Mouse (Mus musculus) forebrain, embryonic 10.5 days (tissue): ENCODE data around the gene Prmt2. TPM values are rescaled to one million over a fixed set of nuclear protein-coding genes. Genes with fewer than 3 reads are reported as not detected.
A peak's percentile ranks its signal among the peaks of the same experiment; 100 is the strongest.

ENCODE experiments used
- DNase-seq: peaks from one replicate; pipeline ENCODE4 v3.0.0-alpha.2; 2017; ENCODE audit warnings: low spot score; ENCODE audit errors: extremely low spot score
- H3K27ac ChIP-seq: fragments of 300-500 bp; sonication (generic); 2 replicates; pipeline ENCODE4 v1.5.1; 2016; ENCODE audit warnings: mild to moderate bottlenecking
- H3K27me3 ChIP-seq: fragments of 300-500 bp; sonication (generic); 2 replicates; pipeline ENCODE4 v1.6.1; 2016; ENCODE audit warnings: mild to moderate bottlenecking; ENCODE audit not compliant: poor library complexity, severe bottlenecking
- H3K36me3 ChIP-seq: fragments of 300-500 bp; sonication (generic); replicated peaks from 2 replicates; pipeline ENCODE4 v1.6.1; 2016; ENCODE audit warnings: mild to moderate bottlenecking, moderate library complexity
- H3K4me1 ChIP-seq: fragments of 300-500 bp; sonication (generic); 2 replicates; pipeline ENCODE4 v1.6.1; 2016
- H3K4me3 ChIP-seq: fragments of 300-500 bp; sonication (generic); 2 replicates; pipeline ENCODE4 v1.5.1; 2016; ENCODE audit warnings: mild to moderate bottlenecking, moderate library complexity
- H3K9me3 ChIP-seq: fragments of 300-500 bp; sonication (generic); 2 replicates; pipeline ENCODE4 v1.6.1; 2016; ENCODE audit warnings: mild to moderate bottlenecking, moderate library complexity
- whole genome bisulfite sequencing: fragments of 180-500 bp; shearing (Covaris S2); methylation state at CpG from one replicate; pipeline ENCODE4 v1.1.7; 2016; 5-methylcytosine and 5-hydroxymethylcytosine counted together
- polyA plus RNA-seq: library from polyadenylated mRNA; unstranded; fragments of >200 nt; fragmentation: Nextera tagmentation; extraction: Ambion mirVana; gene quantifications from 2 replicates; pipeline ENCODE4 v1.2.1, GENCODE M21; 2016

The Prmt2 gene
- polyA plus RNA-seq, 1 experiment from 2014 or later: 63.0 TPM

DNA sequence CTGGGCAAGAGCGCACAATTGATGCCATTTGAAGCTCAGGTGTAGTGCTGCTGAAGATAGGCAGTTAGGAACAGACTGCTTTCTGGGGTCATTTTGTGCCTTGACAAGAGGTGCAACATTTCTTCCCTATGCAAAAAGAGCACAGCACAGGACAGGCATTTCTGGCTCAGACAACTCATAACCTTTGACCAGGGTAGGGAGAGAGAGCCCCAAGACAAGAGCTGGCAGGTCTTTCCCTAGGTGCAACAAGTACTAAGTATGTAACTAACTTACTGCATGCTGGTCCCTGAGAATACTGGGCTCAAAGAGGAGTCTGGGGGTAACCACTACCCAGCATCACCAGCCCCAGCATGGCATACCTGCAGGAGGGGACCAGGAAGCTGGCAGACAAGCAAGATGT lies 15.4 kb upstream of the Prmt2 start:
- Histone ChIP-seq H3K36me3 (no peaks in the 10 kb centered on the region), H3K9me3 (no peaks in the 10 kb centered on the region), H3K27ac (no peak overlapping the region), H3K4me3 (no peak overlapping the region), H3K27me3 (no peaks in the 10 kb centered on the region), H3K4me1 (peaks cover 6% of the 10 kb centered on the region)
- DNase-seq: no peak
- WGBS: 98% methylated on average over 1 of the region's 1 CpGs

DNA sequence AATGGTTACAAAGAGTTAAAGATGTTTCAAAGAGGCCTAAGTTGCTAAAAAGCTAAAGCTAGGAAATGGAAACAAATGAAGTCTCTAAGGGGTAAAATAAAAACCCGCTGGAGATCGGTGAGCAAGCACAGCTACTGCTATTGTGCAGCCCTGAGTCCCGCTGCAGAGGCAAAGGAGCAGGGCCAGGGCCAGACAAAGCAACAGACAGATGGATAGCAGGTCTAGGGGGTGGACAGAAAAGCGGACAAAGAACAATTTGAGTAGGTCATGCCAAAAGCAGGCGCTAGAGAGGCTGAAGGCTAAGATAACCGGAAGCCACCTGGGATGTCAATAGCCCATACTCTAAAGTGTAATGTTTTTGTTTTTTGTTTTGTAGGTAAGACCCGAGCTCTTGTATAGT lies 13.2 kb upstream of the Prmt2 start:
- 81% methylated on average over 7 of the region's 7 CpGs for WGBS
- peaks cover 22% of the 10 kb centered on the region for H3K4me1 ChIP-seq
- no peak for DNase-seq
- no peak overlapping the region for H3K4me3 ChIP-seq
- H3K9me3 ChIP-seq: no peaks in the 10 kb centered on the region
- H3K27ac ChIP-seq: no peak overlapping the region
- H3K27me3 ChIP-seq: no peaks in the 10 kb centered on the region
- no peaks in the 10 kb centered on the region for H3K36me3 ChIP-seq

DNA sequence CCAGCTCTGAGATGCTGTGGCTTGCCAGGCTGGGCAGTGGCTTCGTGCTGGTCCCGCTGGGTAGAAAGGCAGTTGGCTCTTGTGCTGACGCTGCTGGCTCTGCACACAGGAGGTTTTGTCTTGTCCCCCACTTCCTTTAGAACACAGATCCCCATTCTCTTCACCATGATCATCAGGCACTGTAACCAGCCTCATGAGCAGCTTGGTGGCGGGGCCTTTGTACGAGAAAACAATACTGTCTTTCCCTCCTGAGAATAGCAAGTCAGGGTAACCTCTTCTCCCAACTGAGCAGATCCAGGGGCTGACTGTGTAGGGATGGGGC lies 10.9 kb upstream of the Prmt2 start:
- no peak overlapping the region for H3K27ac ChIP-seq
- H3K9me3 ChIP-seq: no peaks in the 10 kb centered on the region
- WGBS: 69% methylated on average over 5 of the region's 5 CpGs
- H3K4me1 ChIP-seq: peaks cover 22% of the 10 kb centered on the region
- H3K4me3 ChIP-seq: no peak overlapping the region
- no peak for DNase-seq
- H3K36me3 ChIP-seq: no peaks in the 10 kb centered on the region
- H3K27me3 ChIP-seq: no peaks in the 10 kb centered on the region

DNA sequence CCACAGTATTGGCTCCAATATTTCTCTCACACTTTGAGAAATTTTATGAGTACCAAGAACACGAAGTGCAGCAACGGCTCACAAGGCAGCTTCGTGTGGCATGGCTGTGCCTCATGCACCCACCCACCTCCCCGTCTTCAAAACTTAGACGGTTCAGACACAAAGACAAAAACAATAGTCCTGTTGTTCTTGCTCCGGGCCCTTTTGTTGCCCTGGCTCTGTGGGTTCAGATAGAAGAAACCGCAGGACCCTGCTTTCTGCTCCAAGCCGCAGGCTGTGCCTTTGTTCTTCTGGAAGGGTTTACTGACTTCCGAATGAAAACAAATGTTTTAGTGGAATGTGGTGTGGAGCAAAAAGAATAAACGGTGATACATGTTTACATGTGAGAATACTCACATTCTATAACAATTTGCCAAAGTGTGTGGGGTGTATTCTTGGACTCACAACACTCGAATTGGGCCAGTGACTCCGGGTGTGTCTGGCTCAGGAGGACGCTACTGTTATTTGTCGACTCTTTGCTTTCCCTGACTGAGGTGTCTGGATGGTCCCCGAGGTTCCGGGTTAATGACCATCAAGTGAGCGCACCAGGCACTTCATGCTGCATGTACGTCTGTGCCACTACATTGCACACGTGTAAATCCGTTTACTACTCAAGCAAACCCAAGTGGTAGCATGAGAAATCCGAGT lies 10.4 kb upstream of the Prmt2 start:
- Histone ChIP-seq H3K9me3 (no peaks in the 10 kb centered on the region), H3K4me3 (no peak overlapping the region), H3K36me3 (no peaks in the 10 kb centered on the region), H3K4me1 (peaks cover 22% of the 10 kb centered on the region), H3K27me3 (no peaks in the 10 kb centered on the region), H3K27ac (no peak overlapping the region)
- DNase-seq: no peak
- WGBS: 42% methylated on average over 21 of the region's 21 CpGs

DNA sequence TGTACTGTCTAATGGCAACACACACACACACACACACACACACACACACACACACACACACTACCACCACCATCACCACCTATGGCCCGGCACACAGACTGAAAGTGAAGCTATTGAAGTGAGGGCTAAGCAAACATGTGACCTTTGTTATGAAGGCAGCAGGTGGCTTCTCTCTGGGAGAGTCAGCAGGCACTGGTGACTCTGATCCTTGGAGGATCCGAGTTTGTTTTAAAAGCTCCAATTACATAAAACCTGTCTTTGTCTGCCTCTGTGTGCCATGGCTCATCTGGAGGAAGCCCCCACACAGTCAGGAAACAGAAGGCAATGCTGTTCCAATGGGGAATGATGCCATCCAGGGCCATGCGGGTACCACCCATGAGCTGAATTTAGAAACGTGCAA lies 8.9 kb upstream of the Prmt2 start:
- Histone ChIP-seq H3K27me3 (no peaks in the 10 kb centered on the region), H3K4me1 (peaks cover 22% of the 10 kb centered on the region), H3K4me3 (no peak overlapping the region), H3K27ac (no peak overlapping the region), H3K9me3 (no peaks in the 10 kb centered on the region), H3K36me3 (no peaks in the 10 kb centered on the region)
- DNase-seq: no peak
- 65% methylated on average over 4 of the region's 4 CpGs for WGBS

DNA sequence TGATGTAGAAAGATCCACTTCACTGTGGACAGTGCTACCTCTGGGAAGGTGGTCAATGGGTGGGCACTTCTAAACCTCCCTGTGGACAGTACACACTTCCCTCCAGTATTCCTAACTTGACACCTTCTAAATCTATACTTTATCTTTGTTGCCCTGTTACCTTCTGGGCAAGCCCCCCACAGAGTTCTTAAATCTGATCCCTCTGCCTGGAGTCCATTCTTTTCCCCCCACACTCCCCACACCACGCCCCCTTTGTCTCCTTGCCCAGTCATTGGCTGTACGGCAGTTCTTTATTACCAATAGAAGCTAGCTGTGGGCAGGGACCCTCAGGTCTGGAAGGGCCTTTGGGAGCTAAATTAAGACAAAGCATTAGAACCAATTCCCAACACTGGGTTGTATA lies 7.4 kb upstream of the Prmt2 start:
- no peaks in the 10 kb centered on the region for H3K36me3 ChIP-seq
- H3K27me3 ChIP-seq: no peaks in the 10 kb centered on the region
- no peak overlapping the region for H3K4me3 ChIP-seq
- 76% methylated on average over 2 of the region's 2 CpGs for WGBS
- peaks cover 22% of the 10 kb centered on the region for H3K4me1 ChIP-seq
- DNase-seq: no peak
- no peak overlapping the region for H3K27ac ChIP-seq
- H3K9me3 ChIP-seq: no peaks in the 10 kb centered on the region

DNA sequence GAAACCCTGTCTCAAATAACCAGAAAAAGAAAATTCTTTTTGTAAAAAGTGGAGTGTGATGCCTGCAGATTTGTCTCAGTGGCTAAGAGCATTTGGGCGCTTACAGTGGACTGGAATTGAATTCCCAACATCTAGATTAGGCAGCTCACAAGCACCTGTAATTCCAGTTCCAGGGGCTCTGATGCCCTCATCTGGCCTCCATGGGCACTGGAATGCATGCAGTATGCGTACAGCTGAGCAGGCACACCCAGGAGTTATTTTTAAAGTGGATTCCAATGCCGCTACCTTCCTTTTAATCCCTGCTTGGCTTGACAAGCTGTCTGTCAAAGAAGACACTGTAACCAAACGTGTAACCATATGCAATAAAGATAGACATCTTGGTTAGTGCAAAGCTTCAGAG lies 1.7 kb upstream of the Prmt2 start:
- Histone ChIP-seq H3K4me3 (no peak overlapping the region), H3K27ac (no peak overlapping the region), H3K9me3 (no peaks in the 10 kb centered on the region), H3K27me3 (no peaks in the 10 kb centered on the region), H3K36me3 (peaks cover 6% of the 10 kb centered on the region; the same call in 1 of the 2 replicates), H3K4me1 (peaks cover 18% of the 10 kb centered on the region)
- 82% methylated on average over 4 of the region's 4 CpGs for WGBS
- no peak for DNase-seq

DNA sequence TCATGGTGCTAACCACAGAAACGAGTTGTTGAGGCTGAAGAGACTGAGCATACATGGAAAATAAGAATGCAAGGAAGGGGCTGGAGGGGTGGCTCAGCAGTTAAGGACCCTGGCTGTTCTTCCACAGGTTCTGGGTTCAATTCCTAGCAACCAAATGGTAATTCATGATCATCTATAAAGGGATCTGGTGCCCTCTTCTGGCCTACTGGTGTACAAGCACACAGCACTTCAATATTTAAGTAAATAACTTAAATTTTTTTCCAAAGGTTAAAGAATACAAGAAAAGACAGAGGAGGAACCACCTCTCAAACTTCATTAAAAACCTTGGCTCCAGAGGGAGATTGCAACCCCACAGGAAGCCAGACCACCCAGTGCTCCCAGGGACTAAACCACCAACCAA lies 8.0 kb downstream of the Prmt2 start:
- H3K4me3 ChIP-seq: no peak overlapping the region
- H3K27ac ChIP-seq: no peak overlapping the region
- no peak for DNase-seq
- H3K9me3 ChIP-seq: no peaks in the 10 kb centered on the region
- H3K4me1 ChIP-seq: no peaks in the 10 kb centered on the region
- H3K36me3 ChIP-seq: peaks cover 13% of the 10 kb centered on the region
- no peaks in the 10 kb centered on the region for H3K27me3 ChIP-seq
- WGBS: 73% methylated on average over 1 of the region's 1 CpGs

DNA sequence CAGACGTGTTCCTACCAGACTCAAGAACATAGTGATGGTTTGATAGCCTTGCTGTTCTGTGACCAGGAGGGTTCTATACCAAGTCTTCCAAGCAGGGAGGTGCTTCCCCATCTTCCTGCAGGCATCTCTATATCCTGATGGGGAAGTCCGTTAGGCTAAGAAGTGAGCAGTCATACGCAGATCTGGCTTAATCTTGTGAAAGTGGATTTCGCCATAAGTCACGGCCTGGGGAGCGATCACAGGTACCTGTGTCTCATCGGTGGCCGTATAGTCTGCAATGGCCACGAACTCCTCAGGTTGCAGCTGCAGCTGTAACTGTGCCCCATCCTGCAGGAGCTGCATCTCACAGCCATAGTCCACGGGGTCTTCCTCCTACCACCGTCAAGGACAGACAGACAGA lies 11.7 kb downstream of the Prmt2 start:
- no peaks in the 10 kb centered on the region for H3K27me3 ChIP-seq
- H3K4me3 ChIP-seq: no peak overlapping the region
- no peak for DNase-seq
- peaks cover 47% of the 10 kb centered on the region for H3K36me3 ChIP-seq
- H3K4me1 ChIP-seq: no peaks in the 10 kb centered on the region
- no peaks in the 10 kb centered on the region for H3K9me3 ChIP-seq
- no peak overlapping the region for H3K27ac ChIP-seq
- WGBS: 97% methylated on average over 11 of the region's 11 CpGs

DNA sequence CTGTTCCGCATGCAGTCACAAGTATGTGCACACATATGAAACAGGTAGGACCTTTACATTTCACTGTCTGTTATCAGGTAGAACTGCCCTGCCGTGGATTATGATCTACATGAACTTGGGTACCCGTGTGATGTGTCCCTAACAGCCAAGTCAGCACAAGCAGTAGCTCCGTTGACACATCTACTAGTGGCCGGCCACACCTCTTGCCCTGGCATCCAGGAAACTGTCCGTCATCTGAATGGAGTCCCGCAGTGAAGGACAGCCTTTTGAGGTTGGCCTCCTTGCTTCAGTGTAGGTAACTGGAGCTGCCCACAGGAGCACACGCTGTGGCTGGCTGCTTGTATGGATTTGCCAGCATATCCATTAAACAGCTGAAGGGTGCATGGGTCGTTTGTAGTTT lies 19.4 kb downstream of the Prmt2 start:
- Histone ChIP-seq H3K27ac (no peak overlapping the region), H3K27me3 (no peaks in the 10 kb centered on the region), H3K4me3 (no peak overlapping the region), H3K9me3 (peaks cover 24% of the 10 kb centered on the region), H3K4me1 (no peaks in the 10 kb centered on the region), H3K36me3 (peaks cover 92% of the 10 kb centered on the region)
- DNase-seq: no peak
- WGBS: 89% methylated on average over 9 of the region's 9 CpGs

DNA sequence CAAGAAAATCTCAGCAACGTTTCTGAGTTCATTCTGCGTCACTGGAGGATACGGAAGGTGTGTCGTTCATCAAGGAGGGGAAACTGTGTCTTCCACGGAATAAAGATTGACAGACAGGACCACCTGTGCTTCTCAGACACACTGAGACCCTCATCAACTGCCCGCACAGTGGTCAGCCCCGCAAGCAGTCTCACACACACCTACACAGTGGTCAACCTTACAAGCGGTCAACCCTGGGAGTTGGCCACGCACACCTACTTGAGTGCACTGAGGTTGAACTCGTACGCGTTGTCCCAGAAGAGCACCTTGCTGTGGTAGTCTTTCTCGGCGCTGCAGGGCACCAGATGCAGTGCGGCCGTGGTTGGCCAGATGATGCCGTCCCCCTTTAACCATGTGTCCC lies 20.6 kb downstream of the Prmt2 start:
- H3K4me1 ChIP-seq: no peaks in the 10 kb centered on the region
- H3K27me3 ChIP-seq: no peaks in the 10 kb centered on the region
- WGBS: 98% methylated on average over 17 of the region's 17 CpGs
- H3K9me3 ChIP-seq: peaks cover 24% of the 10 kb centered on the region
- no peak for DNase-seq
- peaks cover 90% of the 10 kb centered on the region for H3K36me3 ChIP-seq
- no peak overlapping the region for H3K4me3 ChIP-seq
- H3K27ac ChIP-seq: no peak overlapping the region

DNA sequence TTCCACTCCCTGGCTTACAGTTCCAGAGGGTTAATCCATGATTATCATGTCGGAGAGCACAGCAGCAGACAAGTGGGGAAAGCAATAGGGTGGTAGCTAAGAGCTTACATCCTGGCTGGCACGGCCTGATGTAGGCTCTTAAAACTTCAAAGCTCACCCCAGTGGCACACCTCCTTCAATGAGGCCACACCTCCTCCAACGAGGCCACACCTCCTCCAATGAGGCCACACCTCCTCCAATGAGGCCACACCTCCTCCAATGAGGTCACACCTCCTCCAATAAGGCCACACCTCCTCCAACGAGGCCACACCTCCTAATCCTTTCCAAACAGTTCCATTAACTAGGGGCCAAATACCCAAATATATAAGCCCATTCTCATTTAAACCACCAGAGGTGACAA lies 23.5 kb downstream of the Prmt2 start:
- H3K36me3 ChIP-seq: peaks cover 83% of the 10 kb centered on the region
- H3K4me3 ChIP-seq: no peak overlapping the region
- peaks cover 24% of the 10 kb centered on the region for H3K9me3 ChIP-seq
- H3K4me1 ChIP-seq: no peaks in the 10 kb centered on the region
- 84% methylated on average over 4 of the region's 4 CpGs for WGBS
- H3K27me3 ChIP-seq: no peaks in the 10 kb centered on the region
- no peak overlapping the region for H3K27ac ChIP-seq
- no peak for DNase-seq

DNA sequence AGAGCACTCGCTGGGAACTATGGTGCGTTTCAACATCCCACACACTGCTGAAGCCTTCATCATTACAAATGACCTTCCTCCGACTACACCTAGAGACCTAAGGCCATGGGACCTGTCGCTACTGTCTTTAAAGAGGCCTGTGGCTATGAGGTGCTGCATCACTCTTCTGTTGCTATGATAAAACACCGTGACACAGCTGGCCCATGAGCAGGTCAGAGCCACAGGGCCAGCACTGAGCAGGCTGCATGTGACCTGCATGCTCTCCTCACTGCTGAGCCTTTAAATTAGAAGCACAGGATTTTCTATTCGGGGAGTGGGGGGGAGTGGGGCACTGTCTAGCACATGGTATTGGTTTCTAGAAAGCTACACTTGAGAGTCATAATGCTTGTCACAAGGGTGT lies 25.5 kb downstream of the Prmt2 start:
- no peaks in the 10 kb centered on the region for H3K4me1 ChIP-seq
- no peaks in the 10 kb centered on the region for H3K27me3 ChIP-seq
- peaks cover 84% of the 10 kb centered on the region for H3K36me3 ChIP-seq
- H3K27ac ChIP-seq: no peak overlapping the region
- WGBS: 95% methylated on average over 6 of the region's 6 CpGs
- peaks cover 24% of the 10 kb centered on the region for H3K9me3 ChIP-seq
- H3K4me3 ChIP-seq: no peak overlapping the region
- peak; percentile 12 for DNase-seq

DNA sequence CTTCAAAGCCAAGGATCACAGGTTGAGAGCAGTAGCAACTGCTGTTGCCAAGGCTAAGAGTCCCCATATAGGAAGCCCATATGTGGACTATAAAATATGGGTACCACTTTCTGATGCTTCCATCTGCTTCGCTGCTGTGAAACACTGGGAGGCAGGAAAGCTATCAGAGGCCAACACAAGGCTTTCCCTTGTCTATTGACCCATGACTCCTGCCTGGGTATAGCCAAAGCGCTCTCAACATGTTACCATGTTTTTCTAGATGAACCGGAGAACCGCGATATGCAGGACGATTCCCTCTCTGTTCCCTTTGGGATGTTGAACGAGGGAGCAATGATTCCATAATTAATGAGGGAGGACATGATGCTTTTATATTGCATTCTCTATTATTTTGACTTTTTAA lies 26.9 kb downstream of the Prmt2 start:
- H3K36me3 ChIP-seq: peaks cover 77% of the 10 kb centered on the region
- H3K4me1 ChIP-seq: no peaks in the 10 kb centered on the region
- H3K27ac ChIP-seq: no peak overlapping the region
- H3K27me3 ChIP-seq: no peaks in the 10 kb centered on the region
- H3K9me3 ChIP-seq: peaks cover 24% of the 10 kb centered on the region
- DNase-seq: no peak
- H3K4me3 ChIP-seq: no peak overlapping the region
- 95% methylated on average over 7 of the region's 7 CpGs for WGBS
